Mouse (Mus musculus) MEL (cell line): ENCODE results near the gene Hdgfl2. TPM values are rescaled to one million over a fixed set of nuclear protein-coding genes. Genes with fewer than 3 reads are reported as not detected.

Source experiments
- DNase-seq: peaks from one replicate; pipeline ENCODE4 v3.0.0; 2011; ENCODE audit warnings: low read depth, low spot score
- H3K27ac ChIP-seq: 2 replicates; pipeline ENCODE4 v1.5.1; 2012; ENCODE audit warnings: low read depth, mild to moderate bottlenecking, control low read depth, low read length, moderate library complexity; ENCODE audit not compliant: control insufficient read depth
- H3K27me3 ChIP-seq, 2 experiments: fragments of 150-350 bp in 1 of 2; sonication (generic) in 1 of 2; 2 replicates each; pipeline ENCODE4 v1.6.1; 2012; ENCODE audit warnings: low read length in 2 of 2, mild to moderate bottlenecking in 2 of 2, improper control_type of control experiment in 1 of 2, moderate library complexity in 1 of 2; ENCODE audit not compliant: insufficient read depth in 2 of 2, control insufficient read depth in 1 of 2
- H3K36me3 ChIP-seq, 2 experiments: 2 replicates each; pipeline ENCODE4 v1.6.1; 2012 to 2014; ENCODE audit warnings: low read length in 2 of 2, improper control_type of control experiment in 1 of 2, inconsistent platforms in 1 of 2, mild to moderate bottlenecking in 1 of 2; ENCODE audit not compliant: insufficient read depth in 2 of 2, control insufficient read depth in 1 of 2
- H3K4me1 ChIP-seq, 2 experiments: fragments of 150-350 bp in 1 of 2; sonication (generic) in 1 of 2; 2 replicates each; pipeline ENCODE4 v1.6.1; 2012; ENCODE audit warnings: low read length in 2 of 2, improper control_type of control experiment in 1 of 2, mild to moderate bottlenecking in 1 of 2; ENCODE audit not compliant: insufficient read depth in 2 of 2, control insufficient read depth in 1 of 2
- H3K4me3 ChIP-seq, 2 experiments: fragments of 150-350 bp in 1 of 2; sonication (generic) in 1 of 2; 2 replicates each; pipeline ENCODE4 v1.5.1; 2012; ENCODE audit warnings: low read depth in 2 of 2, low read length in 2 of 2, mild to moderate bottlenecking in 2 of 2, moderate library complexity in 2 of 2, control low read depth in 1 of 2, improper control_type of control experiment in 1 of 2; ENCODE audit not compliant: control insufficient read depth in 1 of 2, insufficient read depth in 1 of 2
- H3K79me2 ChIP-seq: 2 replicates; pipeline ENCODE4 v1.6.1; 2012; ENCODE audit warnings: mild to moderate bottlenecking, low read length, moderate library complexity; ENCODE audit not compliant: control insufficient read depth, poor library complexity, insufficient read depth
- H3K9ac ChIP-seq: 2 replicates; pipeline ENCODE4 v1.6.1; 2012; ENCODE audit warnings: low read depth, mild to moderate bottlenecking, control low read depth, low read length, moderate library complexity; ENCODE audit not compliant: control insufficient read depth, poor library complexity, severe bottlenecking
- H3K9me3 ChIP-seq: fragments of 150-350 bp; sonication (generic); replicated peaks from 2 replicates; pipeline ENCODE4 v1.6.1; 2012; ENCODE audit warnings: mild to moderate bottlenecking, low read length, improper control_type of control experiment, moderate library complexity; ENCODE audit not compliant: insufficient read depth
- CHD2 ChIP-seq: IDR thresholded peaks from 2 replicates; pipeline ENCODE4 v1.6.1; 2011; ENCODE audit warnings: low read length, improper control_type of control experiment
- CTCF ChIP-seq, 3 experiments: IDR thresholded peaks in 2 of 3; conservative IDR thresholded peaks in 1 of 3; 2 replicates each; pipeline ENCODE4 v1.5.1; 2011 to 2012; ENCODE audit warnings: low read length in 3 of 3, low read depth in 2 of 3, mild to moderate bottlenecking in 2 of 3, improper control_type of control experiment in 1 of 3, inconsistent platforms in 1 of 3, mixed read lengths in 1 of 3, moderate library complexity in 1 of 3; ENCODE audit not compliant: control insufficient read depth in 1 of 3, insufficient read depth in 1 of 3, poor library complexity in 1 of 3, severe bottlenecking in 1 of 3
- ELF1 ChIP-seq: IDR thresholded peaks from 2 replicates; pipeline ENCODE4 v1.6.1; 2014; ENCODE audit warnings: low read depth, mild to moderate bottlenecking, inconsistent platforms, low read length, improper control_type of control experiment, moderate library complexity
- EP300 ChIP-seq, 2 experiments: IDR thresholded peaks; 2 replicates each; pipeline ENCODE4 v1.6.1; 2011; ENCODE audit warnings: improper control_type of control experiment in 2 of 2, low read length in 2 of 2, low read depth in 1 of 2, mild to moderate bottlenecking in 1 of 2
- ETS1 ChIP-seq: IDR thresholded peaks from 2 replicates; pipeline ENCODE4 v1.6.1; 2012; ENCODE audit warnings: low read depth, mild to moderate bottlenecking, inconsistent platforms, low read length, improper control_type of control experiment, moderate library complexity
- GABPA ChIP-seq: IDR thresholded peaks from 2 replicates; pipeline ENCODE4 v1.6.1; 2012; ENCODE audit warnings: low read depth, mild to moderate bottlenecking, inconsistent platforms, low read length, improper control_type of control experiment, moderate library complexity
- HCFC1 ChIP-seq: IDR thresholded peaks from 2 replicates; pipeline ENCODE4 v1.6.1; 2012; ENCODE audit warnings: low read depth, mild to moderate bottlenecking, inconsistent platforms, low read length, improper control_type of control experiment, moderate library complexity
- JUND ChIP-seq: IDR thresholded peaks from 2 replicates; pipeline ENCODE4 v1.6.1; 2011; ENCODE audit warnings: low read depth, mild to moderate bottlenecking, improper control_type of control experiment, low read length
- MAFK ChIP-seq: IDR thresholded peaks from 2 replicates; pipeline ENCODE4 v1.6.1; 2011; ENCODE audit warnings: low read depth, mild to moderate bottlenecking, low read length, improper control_type of control experiment, borderline replicate concordance
- MAX ChIP-seq: IDR thresholded peaks from 2 replicates; pipeline ENCODE4 v1.6.1; 2011; ENCODE audit warnings: low read length, improper control_type of control experiment
- MAZ ChIP-seq: IDR thresholded peaks from 2 replicates; pipeline ENCODE4 v1.6.1; 2012; ENCODE audit warnings: low read depth, mild to moderate bottlenecking, inconsistent platforms, low read length, improper control_type of control experiment
- MXI1 ChIP-seq: IDR thresholded peaks from 2 replicates; pipeline ENCODE4 v1.6.1; 2011; ENCODE audit warnings: mild to moderate bottlenecking, low read depth, low read length, improper control_type of control experiment
- NRF1 ChIP-seq: IDR thresholded peaks from 2 replicates; pipeline ENCODE4 v1.6.1; 2014; ENCODE audit warnings: low read depth, mild to moderate bottlenecking, inconsistent platforms, low read length, improper control_type of control experiment, moderate library complexity; ENCODE audit not compliant: poor library complexity, insufficient read depth, severe bottlenecking
- POLR2A ChIP-seq, 2 experiments: IDR thresholded peaks; 2 replicates each; pipeline ENCODE4 v1.6.1; 2011 to 2012; ENCODE audit warnings: low read length in 2 of 2, mild to moderate bottlenecking in 2 of 2, control low read depth in 1 of 2, improper control_type of control experiment in 1 of 2, low read depth in 1 of 2, moderate library complexity in 1 of 2; ENCODE audit not compliant: control insufficient read depth in 1 of 2, insufficient read depth in 1 of 2, poor library complexity in 1 of 2
- POLR2AphosphoS2 ChIP-seq: IDR thresholded peaks from 2 replicates; pipeline ENCODE4 v1.6.1; 2011; ENCODE audit warnings: low read length, improper control_type of control experiment
- POLR2AphosphoS5 ChIP-seq: IDR thresholded peaks from 2 replicates; pipeline ENCODE4 v1.6.1; 2012; ENCODE audit warnings: low read depth, borderline replicate concordance, mild to moderate bottlenecking, inconsistent platforms, low read length, moderate library complexity, mixed read lengths
- RAD21 ChIP-seq: IDR thresholded peaks from 2 replicates; pipeline ENCODE4 v1.6.1; 2011; ENCODE audit warnings: mild to moderate bottlenecking, low read depth, low read length, improper control_type of control experiment
- RCOR1 ChIP-seq: IDR thresholded peaks from 2 replicates; pipeline ENCODE4 v1.6.1; 2012; ENCODE audit warnings: low read depth, mild to moderate bottlenecking, inconsistent platforms, low read length, improper control_type of control experiment
- SMC3 ChIP-seq: IDR thresholded peaks from 2 replicates; pipeline ENCODE4 v1.6.1; 2011; ENCODE audit warnings: low read depth, low read length, improper control_type of control experiment
- TAL1 ChIP-seq: IDR thresholded peaks from 2 replicates; pipeline ENCODE4 v1.6.1; 2012; ENCODE audit warnings: mild to moderate bottlenecking, inconsistent platforms, low read length, moderate library complexity, mixed read lengths
- TBP ChIP-seq: IDR thresholded peaks from 2 replicates; pipeline ENCODE4 v1.8.0; 2011; ENCODE audit warnings: low read depth, low read length, improper control_type of control experiment
- TCF12 ChIP-seq: IDR thresholded peaks from 2 replicates; pipeline ENCODE4 v1.6.1; 2014; ENCODE audit warnings: low read depth, mild to moderate bottlenecking, inconsistent platforms, low read length, improper control_type of control experiment, moderate library complexity
- USF1 ChIP-seq: IDR thresholded peaks from 2 replicates; pipeline ENCODE4 v1.6.1; 2014; ENCODE audit warnings: low read depth, mild to moderate bottlenecking, inconsistent platforms, low read length, improper control_type of control experiment, moderate library complexity
- USF2 ChIP-seq, 2 experiments: IDR thresholded peaks; 2 replicates each; pipeline ENCODE4 v1.6.1; 2011 to 2012; ENCODE audit warnings: improper control_type of control experiment in 2 of 2, low read length in 2 of 2, borderline replicate concordance in 1 of 2, inconsistent platforms in 1 of 2, low read depth in 1 of 2, mild to moderate bottlenecking in 1 of 2; ENCODE audit not compliant: insufficient read depth in 1 of 2
- ZC3H11A ChIP-seq: IDR thresholded peaks from 2 replicates; pipeline ENCODE4 v1.6.1; 2012; ENCODE audit warnings: low read depth, mild to moderate bottlenecking, inconsistent platforms, low read length, improper control_type of control experiment
- ZKSCAN1 ChIP-seq: IDR thresholded peaks from 2 replicates; pipeline ENCODE4 v1.6.1; 2012; ENCODE audit warnings: low read depth, mild to moderate bottlenecking, inconsistent platforms, low read length, improper control_type of control experiment, moderate library complexity
- ZMIZ1 ChIP-seq: IDR thresholded peaks from 2 replicates; pipeline ENCODE4 v1.6.1; 2012; ENCODE audit warnings: low read depth, mild to moderate bottlenecking, inconsistent platforms, low read length, improper control_type of control experiment, moderate library complexity
- ZNF384 ChIP-seq: IDR thresholded peaks from 2 replicates; pipeline ENCODE4 v1.6.1; 2012; ENCODE audit warnings: low read depth, mild to moderate bottlenecking, inconsistent platforms, low read length, improper control_type of control experiment
- polyA plus RNA-seq, 2 experiments: library from polyadenylated mRNA; stranded (reverse) in 1 of 2; unstranded in 1 of 2; fragments of >175 nt in 1 of 2; fragments of >200 nt in 1 of 2; gene quantifications; 2 replicates each; pipeline versions ENCODE4 v1.2.1 to v1.2.4; 2012; ENCODE audit warnings: low replicate concordance in 2 of 2, low read depth in 1 of 2; ENCODE audit not compliant: insufficient read length in 2 of 2, insufficient read depth in 1 of 2, missing spikeins in 1 of 2
- total RNA-seq: library from RNA; depleted of rRNA; stranded (reverse); fragments of 300-350 nt; gene quantifications from 2 replicates; pipeline ENCODE4 v1.2.3, GENCODE M21; 2012

Gene Hdgfl2
- total and polyA plus RNA-seq, 3 experiments, result 71.9 to 132 TPM; not detected in 1

DNA sequence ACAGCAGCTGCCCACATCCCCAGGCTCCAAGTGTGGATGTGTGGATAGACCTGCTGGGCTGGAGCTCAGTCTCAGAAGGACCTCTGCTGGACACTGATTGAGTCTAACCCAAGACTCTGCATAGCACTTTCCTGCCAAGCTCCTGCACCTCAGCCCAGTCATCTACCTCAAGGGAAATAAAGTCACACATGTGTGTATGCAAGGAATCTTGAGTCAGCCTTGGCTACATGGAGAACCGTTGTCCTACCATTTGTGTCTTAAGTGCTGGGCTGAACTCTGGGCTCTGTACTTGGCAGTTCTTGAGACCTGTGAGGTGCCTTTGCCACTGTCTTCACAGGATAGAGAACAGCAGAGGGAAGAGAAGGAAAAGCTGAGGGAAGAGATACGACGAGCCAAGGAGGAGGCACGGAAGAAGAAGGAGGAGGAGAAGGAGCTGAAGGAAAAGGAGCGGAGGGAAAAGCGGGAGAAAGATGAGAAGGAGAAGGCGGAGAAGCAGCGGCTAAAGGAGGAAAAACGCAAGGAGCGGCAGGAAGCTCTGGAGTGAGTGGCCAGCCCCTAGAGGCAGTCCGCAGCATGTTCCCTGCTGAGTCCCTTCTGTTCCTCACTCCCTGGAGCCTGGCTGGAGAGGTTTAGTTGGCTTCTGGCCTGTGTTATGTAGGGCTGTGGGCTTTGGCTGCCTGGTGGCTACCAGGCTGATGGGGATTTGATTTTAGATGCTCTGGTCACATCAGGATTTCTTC, 21.9 kb upstream of the Hdgfl2 start:
- peaks cover 6 to 7% of the 10 kb centered on the region in 2 experiments; a peak in 3 of 4 replicates for H3K4me1 ChIP-seq
- TF ChIP-seq ZMIZ1 (no peak), CTCF (IDR thresholded peaks at IDR 0.05 in 2 of 3, conservative IDR thresholded peaks at IDR 0.05 in 1 of 3; ENCODE audit: control insufficient read depth in 1 of 3, insufficient read depth in 1 of 3, low read depth in 2 of 3, low read length in 3 of 3, poor library complexity in 1 of 3, severe bottlenecking in 1 of 3) (no peak), MAX (no peak), ZKSCAN1 (no peak), USF1 (no peak), SMC3 (no peak), USF2 (IDR thresholded peaks at IDR 0.05; ENCODE audit: borderline replicate concordance in 1 of 2, insufficient read depth in 1 of 2, low read depth in 1 of 2, low read length in 2 of 2) (no peak), POLR2AphosphoS5 (no peak), POLR2A (IDR thresholded peaks at IDR 0.05; ENCODE audit: control insufficient read depth in 1 of 2, insufficient read depth in 1 of 2, low read depth in 1 of 2, low read length in 2 of 2, poor library complexity in 1 of 2) (no peak), MAZ (no peak), ETS1 (no peak), JUND (no peak), ZNF384 (no peak), POLR2AphosphoS2 (no peak), TBP (no peak), ELF1 (no peak), TAL1 (no peak), MXI1 (no peak)
- TF ChIP-seq, all 39 proteins: peak for 0
- H3K27me3 ChIP-seq, result no peaks in the 10 kb centered on the region

DNA sequence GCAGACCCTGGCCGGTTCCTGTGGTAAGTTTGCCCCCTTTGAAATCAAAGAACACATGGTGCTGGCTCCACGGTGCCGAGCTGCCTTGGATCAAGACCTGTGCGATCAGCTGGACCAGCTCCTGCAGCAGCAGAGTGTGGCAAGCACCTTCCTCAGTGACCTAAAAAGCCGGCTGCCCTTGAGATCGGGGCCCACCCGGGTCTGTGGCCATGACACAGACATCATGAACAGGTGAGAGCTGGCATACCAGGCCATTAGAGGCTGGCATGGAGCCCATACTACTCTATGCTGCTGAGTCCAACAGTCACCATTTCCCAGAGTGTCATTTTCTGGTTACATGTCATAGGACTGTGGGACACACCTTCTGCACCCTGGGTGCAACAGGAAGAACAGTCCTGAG, 17.4 kb upstream of the Hdgfl2 start:
- Histone ChIP-seq H3K79me2 (no peaks in the 10 kb centered on the region), H3K36me3 (peaks cover 0 to 23% of the 10 kb centered on the region in 2 experiments; a peak in 2 of 4 replicates), H3K4me3 (no peak overlapping the region), H3K4me1 (no peaks in the 10 kb centered on the region), H3K9me3 (no peaks in the 10 kb centered on the region), H3K9ac (no peak overlapping the region), H3K27ac (no peak overlapping the region), H3K27me3 (no peaks in the 10 kb centered on the region)
- TF ChIP-seq ZNF384, result no peak
- TF ChIP-seq USF1, result no peak
- no peak for TF ChIP-seq USF2 (IDR thresholded peaks at IDR 0.05; ENCODE audit: borderline replicate concordance in 1 of 2, insufficient read depth in 1 of 2, low read depth in 1 of 2, low read length in 2 of 2)
- TF ChIP-seq POLR2AphosphoS2, result no peak
- TF ChIP-seq MAX, result no peak
- TF ChIP-seq RAD21, result no peak
- no peak for TF ChIP-seq MAZ
- TF ChIP-seq ETS1, result no peak
- TF ChIP-seq MAFK, result no peak
- no peak for TF ChIP-seq ZC3H11A
- no peak for TF ChIP-seq ELF1
- TF ChIP-seq NRF1, result no peak
- TF ChIP-seq ZKSCAN1, result no peak
- no peak for TF ChIP-seq TAL1
- TF ChIP-seq EP300 (IDR thresholded peaks at IDR 0.05; ENCODE audit: low read depth in 1 of 2, low read length in 2 of 2), result no peak
- TF ChIP-seq TCF12, result no peak
- TF ChIP-seq GABPA, result no peak
- TF ChIP-seq RCOR1, result no peak
- TF ChIP-seq CHD2, result no peak
- no peak for TF ChIP-seq HCFC1
- DNase-seq, result no peak

More for the DNA sequence above, 21.9 kb upstream of the Hdgfl2 start:
- no peak overlapping the region for H3K27ac ChIP-seq
- peaks cover 16 to 34% of the 10 kb centered on the region in 2 experiments for H3K36me3 ChIP-seq
- no peaks in the 10 kb centered on the region for H3K9me3 ChIP-seq
- no peak for DNase-seq
- no peak overlapping the region for H3K4me3 ChIP-seq
- no peak overlapping the region for H3K9ac ChIP-seq
- peaks cover 12% of the 10 kb centered on the region for H3K79me2 ChIP-seq
